Mouse (Mus musculus) hindbrain, embryonic 16.5 days (tissue): ENCODE results near the gene Kmt5a. TPM values are rescaled to one million over a fixed set of nuclear protein-coding genes. Genes with fewer than 3 reads are reported as not detected.

Experiments
- microRNA-seq: library from miRNA; unstranded; fragments of <30 nt; microRNA quantifications from one replicate; pipeline ENCODE4, GENCODE M21; 2017
- polyA plus RNA-seq: library from polyadenylated mRNA; unstranded; fragments of >200 nt; fragmentation: Nextera tagmentation; extraction: Ambion mirVana; gene quantifications from 2 replicates; pipeline ENCODE4 v1.2.1, GENCODE M21; 2015

The Kmt5a gene
- polyA plus RNA-seq, 1 experiment from 2014 or later: 12.0 TPM

Small RNA genes within 50 kb of the gene (microRNA-seq; reads per million reads assigned to microRNA genes)
- not detected for gene Gm27486

Other genes with a start within 250 kb of the Kmt5a start
- 8.4 and 9.8 TPM in 2 replicates for gene Pitpnm2, start 190.2 kb upstream of the Kmt5a start, polyA plus RNA-seq
- gene Mphosph9, start 112.0 kb upstream of the Kmt5a start, polyA plus RNA-seq: 9.1 and 9.9 TPM in 2 replicates
- 13.3 and 14.2 TPM in 2 replicates for gene 2810006K23Rik, start 111.8 kb upstream of the Kmt5a start, polyA plus RNA-seq
- gene Cdk2ap1, start 76.8 kb upstream of the Kmt5a start, polyA plus RNA-seq: 48.7 and 51.1 TPM in 2 replicates
- 83.6 and 84.3 TPM in 2 replicates for gene Sbno1, start 13.9 kb upstream of the Kmt5a start, polyA plus RNA-seq
- 28.5 and 31.8 TPM in 2 replicates for gene Rilpl2, start 38.4 kb downstream of the Kmt5a start, polyA plus RNA-seq
- gene Snrnp35, start 43.2 kb downstream of the Kmt5a start, polyA plus RNA-seq: 19.6 and 21.9 TPM in 2 replicates
- 13.9 and 14.5 TPM in 2 replicates for gene Rilpl1, start 91.5 kb downstream of the Kmt5a start, polyA plus RNA-seq
- 342 and 347 TPM in 2 replicates for gene Tmed2, start 100.8 kb downstream of the Kmt5a start, polyA plus RNA-seq
- gene Ddx55, start 112.9 kb downstream of the Kmt5a start, polyA plus RNA-seq: 25.1 TPM in 2 replicates
- gene Eif2b1, start 139.2 kb downstream of the Kmt5a start, polyA plus RNA-seq: 64.1 and 66.3 TPM in 2 replicates
- 36.3 and 40.2 TPM in 2 replicates for gene Gtf2h3, start 139.2 kb downstream of the Kmt5a start, polyA plus RNA-seq
- 32.0 and 35.1 TPM in 2 replicates for gene Atp6v0a2, start 188.6 kb downstream of the Kmt5a start, polyA plus RNA-seq